Mouse (Mus musculus) cerebellum, postnatal 14 days (tissue): ENCODE data around the gene Sall1.

ENCODE experiments used
- DNase-seq, 2 experiments: peaks; one replicate each; pipeline ENCODE4 v3.0.0; 2021; ENCODE audit warnings: mixed read lengths in 2 of 2

The Sall1 gene

DNA sequence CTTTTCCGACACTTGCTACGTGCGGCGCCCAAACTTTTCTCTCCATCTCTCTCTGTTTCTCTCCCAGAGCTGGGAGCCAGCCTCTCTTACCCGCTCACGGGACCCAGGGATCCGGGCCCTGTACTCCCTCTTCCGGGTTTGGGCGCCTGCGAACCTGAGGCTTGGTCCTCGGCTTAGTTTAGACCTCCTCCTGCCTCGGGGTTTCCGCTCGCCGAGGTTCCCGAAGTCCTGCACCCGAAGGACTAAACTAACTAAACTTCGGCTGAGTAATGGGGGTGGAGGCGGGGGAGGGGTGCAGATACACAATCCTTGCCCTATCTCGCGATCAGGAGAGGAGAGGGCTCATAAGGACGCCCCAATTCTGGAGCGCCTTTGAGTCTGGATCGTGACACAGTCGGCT, at the start of gene Sall1:
Sall1 (minus strand) TSS at position 223 of the 400 bp plus-strand sequence.
- DNase-seq = peak in 1 of 2 experiments; percentile 20

GRCm38 (mm10) chr8:89089916-89090315, 46.0 kb upstream of the Sall1 start:
- no peak for DNase-seq

DNA sequence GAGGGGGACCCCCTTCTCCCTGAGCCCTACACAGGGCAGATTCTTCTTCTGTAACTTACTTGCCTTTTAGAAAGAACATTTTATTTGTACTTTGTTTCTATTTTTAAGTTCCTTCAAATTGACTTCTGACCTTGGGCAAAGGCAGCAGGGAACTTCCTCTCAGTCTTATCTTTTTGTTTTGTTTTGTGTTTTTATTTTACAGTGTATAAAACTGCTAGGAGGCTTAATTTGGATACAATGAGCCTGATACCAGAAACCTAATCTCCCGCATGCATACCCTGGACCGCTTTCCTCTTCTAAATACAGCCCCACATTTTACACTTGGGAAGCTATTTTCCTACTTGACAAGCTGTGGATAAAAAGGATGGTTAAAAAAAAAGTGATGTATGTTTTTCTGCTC, 35.2 kb upstream of the Sall1 start:
- DNase-seq = no peak

- no peak for DNase-seq
Measured at GRCm38 (mm10) chr8:89072968-89073382, 29.0 kb upstream of the Sall1 start.

GRCm38 (mm10) chr8:89067499-89067898, 23.5 kb upstream of the Sall1 start:
- DNase-seq = no peak

DNA sequence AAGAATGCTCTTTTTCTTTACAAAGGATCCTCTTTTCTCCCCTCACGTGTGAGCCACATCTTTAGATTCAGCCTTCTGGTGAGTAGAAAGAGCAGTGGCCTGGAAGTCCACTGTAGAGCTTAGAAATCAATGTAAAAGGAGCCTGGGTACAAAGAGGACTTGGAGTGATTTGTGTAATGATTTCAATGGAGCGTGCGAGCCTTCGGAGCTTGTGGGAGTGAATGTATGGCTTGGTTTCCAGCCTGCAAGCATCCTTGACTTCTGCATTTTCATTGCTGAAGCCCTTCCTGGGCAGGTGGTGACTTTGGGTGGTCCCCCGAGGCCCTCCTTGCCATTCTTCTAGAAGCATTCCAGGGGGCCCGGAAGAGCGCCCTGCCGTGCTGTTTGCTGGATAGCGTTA, 20.1 kb upstream of the Sall1 start:
- DNase-seq = no peak

DNA sequence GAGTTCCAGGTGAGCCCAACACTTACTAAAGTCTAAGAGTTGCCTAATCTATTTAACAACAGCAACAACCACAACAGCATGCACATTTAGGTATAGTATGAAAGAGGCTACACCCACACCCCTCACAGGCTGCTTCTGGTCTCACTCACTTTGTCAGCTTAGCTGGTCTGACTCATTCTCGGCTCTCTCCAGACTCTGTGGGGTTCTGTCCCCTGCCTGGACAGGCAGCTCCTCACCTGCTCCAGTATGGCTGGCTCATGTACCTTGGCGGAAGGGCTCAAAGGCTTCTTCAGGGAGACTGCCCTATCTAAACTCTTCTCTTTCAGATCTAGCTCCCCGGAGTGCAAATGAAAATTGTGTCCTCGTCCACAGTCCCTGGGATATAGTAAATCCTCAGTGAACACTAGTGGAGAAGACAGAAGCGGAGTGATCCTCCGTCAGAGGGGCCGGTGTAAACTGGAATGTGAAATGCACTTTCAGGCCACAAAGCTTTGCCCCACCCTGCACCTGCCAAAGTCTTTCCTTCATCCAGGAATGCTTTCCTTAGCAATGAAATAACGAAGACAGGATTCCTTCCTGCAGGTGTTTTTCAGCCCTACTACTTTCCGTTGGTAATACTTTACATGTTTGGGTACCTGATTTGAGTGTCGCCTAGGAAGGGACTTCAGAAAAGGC, 19.5 kb upstream of the Sall1 start:
- no peak for DNase-seq

GRCm38 (mm10) chr8:89060717-89061116, 16.8 kb upstream of the Sall1 start:
- DNase-seq = no peak

GRCm38 (mm10) chr8:89059507-89059906, 15.5 kb upstream of the Sall1 start:
- DNase-seq = peak; percentile 24 to 30

DNA sequence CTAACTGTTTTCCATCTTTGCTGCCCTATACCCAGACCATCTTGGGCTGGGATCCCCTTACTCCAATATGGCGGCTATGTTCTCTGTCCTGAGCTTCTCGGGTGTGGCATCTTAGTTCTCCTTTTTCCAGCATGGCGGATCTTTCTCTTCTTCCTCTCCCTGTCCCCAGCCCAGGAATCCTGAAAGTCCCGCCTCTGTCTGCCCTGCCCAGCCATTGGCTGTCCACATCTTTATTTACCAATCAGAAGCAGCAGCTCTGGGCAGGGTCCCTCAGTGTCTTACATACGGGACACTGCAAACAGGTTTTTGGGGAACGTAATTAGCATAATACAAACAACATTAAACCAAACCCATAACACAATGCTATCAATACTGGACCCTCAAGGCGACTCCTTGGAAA, 8.9 kb upstream of the Sall1 start:
- no peak for DNase-seq

- peak in 1 of 2 experiments; percentile 15 for DNase-seq
Measured at GRCm38 (mm10) chr8:89046639-89047348, 2.8 kb upstream of the Sall1 start.

GRCm38 (mm10) chr8:89046226-89046625, 2.3 kb upstream of the Sall1 start:
- peak in 1 of 2 experiments; percentile 33 for DNase-seq

DNA sequence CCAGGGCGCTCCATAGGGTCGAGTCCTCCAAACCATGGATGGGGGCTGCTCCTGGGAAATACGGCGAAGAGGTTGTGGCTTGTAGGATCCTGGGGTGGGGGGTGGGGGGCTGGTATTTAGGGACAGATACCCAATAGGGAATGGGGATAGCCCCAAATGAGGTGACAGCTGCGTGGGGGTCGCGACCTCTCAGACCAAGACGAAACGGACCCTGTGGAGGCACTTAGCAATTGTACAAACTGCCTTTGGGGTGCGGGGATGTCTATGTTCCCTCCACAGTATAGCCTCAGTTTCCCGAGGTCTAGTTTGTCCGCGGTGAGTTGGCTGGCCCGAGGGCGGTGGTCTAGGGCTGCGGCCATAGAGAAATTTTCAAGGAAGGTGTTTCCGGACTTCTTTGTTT, 1.8 kb upstream of the Sall1 start:
- no peak for DNase-seq

GRCm38 (mm10) chr8:89045218-89045601, 1.2 kb upstream of the Sall1 start:
- DNase-seq = peak; percentile 36 to 41

DNA sequence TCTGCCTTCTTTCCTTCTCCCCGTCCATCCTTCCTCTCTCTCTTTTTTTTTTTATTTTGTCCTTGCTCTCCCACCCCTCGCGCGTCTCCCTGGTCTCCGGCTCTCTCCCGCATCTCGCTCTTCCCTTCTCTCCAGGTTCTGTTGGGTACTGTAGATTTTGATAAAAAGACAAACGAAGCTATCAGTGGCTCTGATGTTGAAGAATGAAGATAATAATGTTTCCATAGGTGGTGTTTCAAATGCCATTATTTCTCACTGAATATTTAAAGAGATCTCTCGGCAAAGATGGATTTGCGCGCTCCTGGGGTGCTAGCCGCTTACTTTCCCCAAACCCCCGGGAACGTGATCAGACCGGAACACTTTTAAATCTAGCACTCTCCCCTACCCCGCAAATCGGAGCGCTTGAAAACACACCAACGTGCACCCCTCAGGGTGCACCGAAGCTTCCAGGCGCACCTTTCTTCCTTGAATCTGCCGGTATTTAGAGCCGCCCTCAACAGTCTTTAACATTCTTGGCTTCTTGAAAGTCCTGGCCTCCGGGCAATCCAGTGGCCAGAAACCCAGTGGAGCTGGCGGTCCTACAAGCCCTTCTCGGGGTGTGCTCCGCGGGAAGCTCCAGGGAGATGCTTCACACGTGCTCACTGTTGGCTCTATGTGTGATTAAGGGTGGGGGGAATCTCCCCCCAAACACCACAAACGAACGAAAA, 702 bp upstream of the Sall1 start:
- DNase-seq = peak in 1 of 2 experiments; percentile 35

- peak in 1 of 2 experiments; percentile 33 for DNase-seq
Measured at GRCm38 (mm10) chr8:89043371-89043841, 556 bp downstream of the Sall1 start.

DNA sequence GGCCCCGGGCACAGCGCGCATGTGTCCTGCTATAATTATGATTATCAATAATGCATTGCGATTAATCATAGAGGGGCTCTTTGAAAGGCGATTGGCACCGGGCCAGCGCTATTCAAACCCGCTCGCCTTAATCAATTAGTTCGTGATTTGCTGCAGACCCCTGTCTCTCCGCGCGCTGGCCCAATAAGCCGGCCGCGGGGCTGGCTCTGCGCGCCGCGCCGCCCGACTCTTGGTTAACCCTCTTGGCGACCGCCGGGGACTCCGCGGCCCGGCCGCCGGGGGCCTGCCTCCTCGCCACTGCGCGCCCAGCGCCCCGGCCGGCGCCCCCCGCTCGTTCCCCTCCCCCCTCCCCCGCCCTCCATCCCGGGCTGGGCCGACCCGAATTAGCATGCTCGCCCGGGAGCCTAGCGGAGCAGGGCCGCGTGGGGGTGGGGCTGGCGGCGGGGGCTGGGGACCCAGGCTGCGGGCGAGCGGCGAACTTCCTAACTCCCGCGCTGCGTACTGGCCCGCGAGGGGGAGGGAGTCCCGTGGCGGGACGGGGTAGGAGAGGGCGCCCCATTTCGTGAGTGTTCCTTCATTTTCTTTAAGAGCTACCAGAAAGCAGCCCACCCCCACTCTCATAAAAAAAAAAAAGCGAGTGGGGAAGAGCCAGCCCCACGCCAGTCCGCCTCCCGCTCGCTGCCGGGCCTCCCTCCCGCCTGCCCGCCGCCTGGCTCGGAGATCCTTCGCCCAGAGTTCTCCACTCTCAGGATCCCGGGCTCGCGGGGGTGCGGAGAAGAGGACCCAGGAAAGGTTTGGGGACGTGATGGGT, 1.2 kb downstream of the Sall1 start:
- peak; percentile 63 to 65 for DNase-seq

DNA sequence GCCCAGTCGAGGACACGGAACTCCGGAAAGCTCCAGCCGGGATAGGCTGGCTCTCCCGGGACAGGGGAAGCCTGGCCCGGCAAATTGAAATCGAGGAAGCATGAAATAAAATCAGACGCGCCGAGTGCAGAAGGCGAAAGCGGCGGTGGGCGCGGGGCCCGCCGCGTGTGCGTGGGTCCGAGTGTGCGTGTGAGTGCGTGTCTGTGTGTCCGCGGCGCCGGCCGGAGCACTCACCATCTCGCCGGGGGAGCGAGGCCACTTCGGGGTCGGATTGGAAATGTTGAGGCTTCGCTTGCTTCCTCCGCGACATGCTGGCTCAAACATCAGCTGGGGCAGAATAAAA, 1.9 kb downstream of the Sall1 start:
- DNase-seq = peak in 1 of 2 experiments; percentile 32

DNA sequence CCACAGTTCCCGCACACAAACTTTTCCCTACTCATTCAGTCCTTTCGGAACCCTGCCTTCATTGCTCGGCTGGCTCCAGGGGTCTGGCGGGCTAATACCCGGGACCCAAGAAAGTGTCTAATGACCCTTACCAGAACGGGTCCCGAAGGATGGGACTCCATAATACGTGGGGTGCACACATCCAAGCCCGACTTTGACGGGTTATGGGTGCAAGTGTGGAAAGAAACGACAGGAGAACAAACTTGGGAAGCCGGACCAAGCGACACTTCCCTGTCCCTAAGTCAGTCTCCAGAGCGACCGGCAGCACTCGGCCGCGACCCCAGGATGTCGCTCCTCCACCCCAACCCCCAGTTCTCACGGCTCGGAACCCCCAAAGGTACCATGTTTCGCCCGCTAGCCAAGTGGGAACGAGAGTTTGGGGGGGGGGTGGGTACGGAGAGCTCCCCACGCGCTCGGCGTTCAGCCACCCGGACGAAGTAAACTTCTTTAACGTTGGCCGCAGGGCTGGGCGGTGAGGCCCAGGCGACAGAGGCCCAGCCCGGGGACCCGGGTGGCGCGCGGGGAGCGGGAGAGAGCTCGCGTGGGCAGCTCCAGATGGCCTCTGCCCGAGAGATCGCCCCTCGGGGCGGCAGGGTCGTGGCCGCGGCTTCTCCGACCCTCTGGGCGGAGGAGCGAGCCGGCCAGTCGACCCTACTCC, 2.4 kb downstream of the Sall1 start:
- peak in 1 of 2 experiments; percentile 10 for DNase-seq

GRCm38 (mm10) chr8:89040751-89041420, 3.1 kb downstream of the Sall1 start:
- DNase-seq = peak in 1 of 2 experiments; percentile 22

DNA sequence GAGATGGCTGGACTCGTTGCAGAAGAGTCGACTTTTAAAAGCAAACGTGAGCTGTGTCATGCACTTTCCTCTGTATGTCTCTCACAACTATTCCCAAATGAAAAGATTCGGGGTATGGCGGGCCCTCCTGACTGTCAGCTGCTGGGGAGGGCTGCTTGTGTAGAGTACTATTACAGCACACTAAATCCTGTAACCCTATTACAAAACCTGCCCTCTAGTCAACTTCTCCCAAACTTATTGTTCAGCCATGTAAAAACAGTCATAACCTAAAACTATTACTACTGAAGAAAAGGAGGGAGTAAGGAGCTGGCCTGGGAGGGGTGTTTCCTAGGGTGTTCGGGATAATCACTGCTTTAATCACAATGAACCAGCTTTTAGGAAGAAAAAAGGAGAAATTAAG, 4.1 kb downstream of the Sall1 start:
- peak in 1 of 2 experiments; percentile 13 for DNase-seq

GRCm38 (mm10) chr8:89038920-89039319, 5.0 kb downstream of the Sall1 start:
- DNase-seq = no peak
